Mouse (Mus musculus) heart, embryonic 12.5 days (tissue): ENCODE data around the gene Erbb2. TPM values are rescaled to one million over a fixed set of nuclear protein-coding genes. Genes with fewer than 3 reads are reported as not detected.

Experiments
- polyA plus RNA-seq: library from polyadenylated mRNA; unstranded; fragments of >200 nt; fragmentation: Nextera tagmentation; extraction: Ambion mirVana; gene quantifications from 2 replicates; pipeline ENCODE4 v1.2.1, GENCODE M21; 2016

The Erbb2 gene
- polyA plus RNA-seq, 1 experiment from 2014 or later = 67.1 TPM

Other genes starting within 250 kb of the Erbb2 start
- 46.3 TPM in 2 replicates for gene Med1, start 219.2 kb upstream of the Erbb2 start, polyA plus RNA-seq
- gene Cdk12, start 209.4 kb upstream of the Erbb2 start, polyA plus RNA-seq = 9.4 and 10.6 TPM in 2 replicates
- gene Neurod2, start 82.8 kb upstream of the Erbb2 start, polyA plus RNA-seq = not detected in 2 replicates
- gene Ppp1r1b, start 64.1 kb upstream of the Erbb2 start, polyA plus RNA-seq = 30.4 and 32.2 TPM in 2 replicates
- 45.2 and 47.6 TPM in 2 replicates for gene Stard3, start 54.1 kb upstream of the Erbb2 start, polyA plus RNA-seq
- 143 and 152 TPM in 2 replicates for gene Tcap, start 28.7 kb upstream of the Erbb2 start, polyA plus RNA-seq
- 1.7 and 2.0 TPM in 2 replicates for gene Pnmt, start 26.0 kb upstream of the Erbb2 start, polyA plus RNA-seq
- gene Pgap3, start 12.0 kb upstream of the Erbb2 start, polyA plus RNA-seq = 20.0 and 20.6 TPM in 2 replicates
- gene Mien1, start 26.5 kb downstream of the Erbb2 start, polyA plus RNA-seq = 102 and 104 TPM in 2 replicates
- gene Grb7, start 33.9 kb downstream of the Erbb2 start, polyA plus RNA-seq = 1.2 and 2.1 TPM in 2 replicates
- gene Ikzf3, start 133.6 kb downstream of the Erbb2 start, polyA plus RNA-seq = 0.06 and 0.26 TPM in 2 replicates
- 0.28 and 0.52 TPM in 2 replicates for gene Zpbp2, start 138.6 kb downstream of the Erbb2 start, polyA plus RNA-seq
- 66.9 and 71.0 TPM in 2 replicates for gene Ormdl3, start 174.9 kb downstream of the Erbb2 start, polyA plus RNA-seq
- gene Lrrc3c, start 185.8 kb downstream of the Erbb2 start, polyA plus RNA-seq = not detected in 2 replicates
- 0.18 and 0.47 TPM in 2 replicates for gene Gm12355, start 213.2 kb downstream of the Erbb2 start, polyA plus RNA-seq
- not detected in 2 replicates for gene Gsdma3, start 213.9 kb downstream of the Erbb2 start, polyA plus RNA-seq
- gene Gsdma2, start 234.3 kb downstream of the Erbb2 start, polyA plus RNA-seq = not detected in 2 replicates